Mouse (Mus musculus) gonadal fat pad, adult 2 months (tissue): ENCODE results near the gene Syt17. TPM values are rescaled to one million over a fixed set of nuclear protein-coding genes. Genes with fewer than 3 reads are reported as not detected.

Experiments used
- DNase-seq: peaks from one replicate; pipeline ENCODE4 v3.0.0-alpha.2; 2012; ENCODE audit warnings: low read depth
- polyA plus RNA-seq: library from polyadenylated mRNA; depleted of rRNA; stranded (reverse); fragments of >200 nt; gene quantifications from 2 replicates; pipeline ENCODE4 v1.2.3, GENCODE M21; 2012

Syt17 gene
- polyA plus RNA-seq, 1 experiment = 0.62 TPM

DNA sequence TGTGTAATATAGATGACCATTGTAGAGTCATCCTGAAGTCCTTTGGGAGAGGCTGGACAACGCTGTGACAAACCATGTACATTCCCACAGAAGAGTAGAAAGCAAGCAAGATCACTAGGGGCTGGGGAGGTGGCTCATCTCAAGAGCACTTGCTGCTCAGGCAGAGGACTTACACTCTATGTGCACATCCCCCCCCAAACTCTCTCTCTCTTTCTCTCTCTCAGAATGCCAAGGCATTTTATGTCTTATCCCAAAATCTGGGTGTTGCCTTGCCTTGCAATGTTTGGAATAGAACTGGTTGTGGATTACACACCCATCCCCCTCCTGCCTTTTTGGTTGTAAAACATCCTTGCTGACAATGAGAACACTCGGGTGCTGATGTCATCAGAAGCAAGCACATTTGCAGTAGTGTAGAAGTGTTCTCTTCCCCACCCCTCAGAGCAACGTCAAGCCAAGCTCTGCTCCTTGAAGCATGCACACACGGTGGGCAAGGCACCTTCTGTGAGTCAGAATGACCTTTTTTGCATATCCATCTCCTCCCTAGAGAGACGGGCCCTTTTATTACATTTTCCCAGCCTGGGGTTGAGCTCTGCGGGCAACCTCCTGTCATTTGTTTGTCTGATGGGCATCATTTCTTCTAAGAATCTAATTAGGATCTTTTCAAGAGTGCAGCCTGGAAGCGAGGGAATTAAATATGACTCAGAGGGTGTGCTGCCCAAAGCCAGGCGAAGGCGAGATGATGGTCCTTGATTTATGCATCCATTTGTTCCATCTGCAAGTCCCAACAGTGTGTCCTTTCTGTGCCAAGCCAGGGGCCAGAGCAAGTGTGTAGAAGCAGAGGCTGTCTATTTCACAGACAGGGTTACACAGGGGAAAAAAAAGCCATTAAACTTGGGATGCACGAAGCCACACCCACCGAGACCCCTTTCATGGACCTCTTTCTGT, 15.1 kb upstream of the Syt17 start:
- no peak for DNase-seq

DNA sequence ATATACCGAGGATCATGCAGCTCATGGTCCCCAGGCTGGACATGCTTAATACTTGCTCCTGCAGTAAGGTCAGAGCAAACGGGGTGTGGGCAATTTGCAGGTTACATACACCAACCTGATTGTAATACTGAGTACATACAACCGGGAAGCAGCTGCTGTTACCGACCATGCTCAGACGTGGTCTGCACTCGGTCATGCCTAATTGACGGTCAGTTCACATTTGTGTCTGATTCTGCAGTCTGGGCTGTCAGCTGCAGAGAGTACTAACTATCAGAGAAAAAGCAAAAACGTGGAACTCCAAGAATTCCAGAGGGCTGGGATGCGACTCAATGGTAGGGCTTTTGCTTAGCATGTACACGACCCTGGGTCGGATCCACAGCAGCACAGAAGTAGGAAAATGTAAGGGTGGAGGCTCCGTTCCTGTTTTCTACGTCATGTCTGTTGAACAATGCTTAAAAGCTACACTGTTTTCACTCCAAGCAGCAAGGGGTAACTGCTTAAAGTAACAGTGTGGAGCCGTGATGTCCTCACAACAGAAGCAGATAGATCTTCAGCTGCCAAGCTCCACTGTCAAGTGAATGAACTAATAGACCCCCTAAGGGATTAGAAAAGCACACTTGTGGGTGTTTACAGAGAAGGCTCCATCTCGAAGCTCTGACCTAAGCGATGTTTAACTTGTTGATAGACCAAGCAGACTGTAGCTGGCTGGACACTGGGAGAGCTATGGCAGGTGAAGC, 13.5 kb upstream of the Syt17 start:
- no peak for DNase-seq

DNA sequence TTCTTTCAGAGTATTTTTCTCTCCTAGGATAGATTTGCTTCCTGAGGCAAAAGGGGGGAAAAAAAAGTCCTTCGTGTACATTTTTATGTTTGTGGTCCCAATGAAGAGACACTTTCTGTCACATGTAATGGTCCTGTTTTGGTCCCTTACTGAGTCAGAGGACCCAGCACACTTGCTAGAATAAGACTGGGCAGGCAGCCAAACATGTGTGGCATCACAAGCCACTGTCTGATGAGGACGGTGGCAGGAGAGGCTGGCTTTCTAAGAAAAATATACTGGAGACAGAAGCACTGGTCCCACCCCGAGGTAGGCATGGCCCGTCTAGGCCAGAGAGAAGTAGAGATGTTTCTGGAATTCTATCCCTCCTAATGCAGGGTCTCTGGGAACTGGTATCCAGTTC, 5.7 kb upstream of the Syt17 start:
- no peak for DNase-seq

DNA sequence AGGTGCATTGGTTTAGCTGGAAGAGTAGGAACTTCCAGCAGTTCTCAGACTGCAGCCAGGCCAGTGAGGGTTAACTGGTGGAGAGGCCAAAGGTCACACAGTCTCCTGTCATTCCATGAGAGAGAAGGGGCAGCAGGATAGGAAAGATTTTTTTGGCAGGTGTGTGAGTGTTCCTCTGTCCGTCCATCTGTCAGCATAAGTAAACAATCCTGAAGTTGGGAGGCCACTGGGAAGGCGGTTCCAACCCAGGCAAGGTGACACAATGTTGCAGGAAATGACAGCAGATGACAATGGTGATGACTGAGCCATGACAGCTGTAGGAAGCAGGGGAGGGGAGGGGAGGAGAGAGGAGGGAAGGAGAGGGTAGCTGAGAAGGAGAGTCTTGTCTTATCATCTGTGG, 4.9 kb upstream of the Syt17 start:
- no peak for DNase-seq

DNA sequence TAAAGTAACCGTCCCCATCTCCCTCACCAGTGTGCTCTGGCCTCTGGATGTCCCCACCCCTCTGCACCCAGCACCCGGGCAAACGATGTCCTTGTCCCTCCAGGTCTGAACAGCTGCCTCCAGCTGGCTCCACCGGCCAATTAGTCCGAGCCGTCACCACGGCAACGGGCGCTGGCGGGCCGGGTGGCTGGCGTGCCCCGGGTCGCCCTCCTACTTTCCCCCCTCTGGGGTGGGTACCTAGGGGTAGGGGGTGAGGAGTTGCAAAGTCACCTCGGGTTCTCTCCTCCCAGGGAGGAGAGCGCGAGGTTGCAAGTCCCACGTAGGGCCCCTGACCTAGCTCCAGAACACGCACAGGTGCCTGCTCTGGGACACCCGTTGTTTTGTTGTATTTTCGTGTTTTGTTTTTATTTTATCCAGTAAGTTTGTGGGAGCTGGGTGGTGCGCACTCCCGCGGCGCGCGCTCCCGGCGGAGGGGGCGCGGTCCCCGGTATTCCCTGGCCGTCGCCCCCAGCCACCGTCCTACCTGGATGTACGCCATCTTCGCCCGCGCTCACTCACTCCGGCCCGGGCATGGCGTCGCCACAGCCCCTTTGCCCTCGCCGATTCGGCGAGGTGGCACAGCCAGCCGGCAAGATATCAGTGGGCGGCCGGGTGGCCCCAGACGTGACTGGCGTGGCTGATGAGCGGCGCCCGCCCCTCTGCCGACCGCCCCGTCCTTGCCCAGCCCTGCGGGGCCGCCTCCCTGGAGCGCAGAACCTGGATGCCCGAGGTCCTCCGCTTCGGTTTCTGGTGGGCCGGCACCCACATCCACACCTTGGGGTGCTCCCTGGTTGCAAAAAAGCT, 510 bp downstream of the Syt17 start:
- DNase-seq = no peak

DNA sequence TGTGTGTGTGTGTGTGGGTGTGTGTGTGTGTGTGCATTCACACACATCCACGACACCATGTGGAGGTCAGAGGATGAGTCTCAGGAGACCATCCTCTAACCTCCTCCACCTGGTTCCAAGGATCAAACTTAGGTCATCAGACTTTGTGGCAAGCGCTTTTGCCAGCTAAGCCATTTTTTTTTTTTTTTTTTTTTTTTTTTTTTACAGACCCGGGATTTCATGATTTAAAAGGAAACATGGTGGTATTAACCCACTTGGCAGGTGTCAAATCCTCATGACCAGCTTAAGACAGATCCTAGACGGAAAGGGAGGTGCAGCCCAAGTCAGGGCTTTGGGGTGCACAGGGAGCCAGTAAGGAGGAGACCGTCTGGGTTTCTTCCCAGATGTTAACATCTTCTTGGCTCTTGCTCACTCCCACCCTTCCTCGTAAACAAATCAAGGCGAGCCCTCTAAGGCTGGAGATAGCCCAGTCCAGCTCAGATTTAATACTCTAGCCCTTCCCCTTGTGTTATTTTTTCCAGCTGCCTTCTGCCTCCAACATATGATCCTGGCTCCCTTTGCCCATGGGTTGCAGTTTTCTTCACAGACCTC, 4.0 kb downstream of the Syt17 start:
- DNase-seq = no peak

DNA sequence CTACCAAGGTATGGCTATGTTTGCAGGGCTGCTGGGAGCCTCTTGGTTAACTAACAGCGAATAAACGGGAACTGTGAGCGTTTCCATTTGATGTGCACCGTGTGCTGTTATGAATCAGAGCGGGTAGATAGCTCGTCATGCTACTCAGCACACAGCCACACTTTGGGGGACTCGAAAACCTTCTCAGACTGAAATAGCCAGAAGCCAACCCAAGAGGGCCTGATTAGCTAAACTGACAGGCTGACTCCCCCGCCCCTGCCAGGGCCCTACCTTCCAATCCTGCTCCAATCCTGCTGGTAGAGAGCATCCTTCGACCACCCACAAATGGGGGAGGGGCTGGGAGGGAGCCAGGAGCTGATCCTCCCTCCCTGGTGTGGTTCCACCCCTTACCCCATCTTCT, 4.7 kb downstream of the Syt17 start:
- DNase-seq = no peak

DNA sequence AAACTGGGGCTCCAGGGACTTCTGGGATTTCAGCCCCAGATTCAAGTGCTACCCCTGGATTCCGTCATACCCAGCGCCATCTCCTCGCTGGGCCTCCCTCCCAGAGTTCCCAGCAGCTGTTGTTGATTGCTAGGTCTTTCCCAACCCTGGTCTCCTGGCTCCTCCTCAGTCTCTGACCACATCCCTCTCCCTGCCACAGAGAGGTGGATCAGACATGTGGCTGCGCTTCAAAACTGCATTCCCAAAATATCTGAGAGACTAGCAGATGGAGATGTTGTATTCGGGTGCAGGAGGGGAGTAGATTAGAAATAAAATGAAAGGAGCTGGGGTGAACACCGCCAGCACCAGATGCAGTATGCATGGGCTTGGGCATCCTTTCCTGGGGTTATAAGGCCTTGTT, 6.5 kb downstream of the Syt17 start:
- no peak for DNase-seq

DNA sequence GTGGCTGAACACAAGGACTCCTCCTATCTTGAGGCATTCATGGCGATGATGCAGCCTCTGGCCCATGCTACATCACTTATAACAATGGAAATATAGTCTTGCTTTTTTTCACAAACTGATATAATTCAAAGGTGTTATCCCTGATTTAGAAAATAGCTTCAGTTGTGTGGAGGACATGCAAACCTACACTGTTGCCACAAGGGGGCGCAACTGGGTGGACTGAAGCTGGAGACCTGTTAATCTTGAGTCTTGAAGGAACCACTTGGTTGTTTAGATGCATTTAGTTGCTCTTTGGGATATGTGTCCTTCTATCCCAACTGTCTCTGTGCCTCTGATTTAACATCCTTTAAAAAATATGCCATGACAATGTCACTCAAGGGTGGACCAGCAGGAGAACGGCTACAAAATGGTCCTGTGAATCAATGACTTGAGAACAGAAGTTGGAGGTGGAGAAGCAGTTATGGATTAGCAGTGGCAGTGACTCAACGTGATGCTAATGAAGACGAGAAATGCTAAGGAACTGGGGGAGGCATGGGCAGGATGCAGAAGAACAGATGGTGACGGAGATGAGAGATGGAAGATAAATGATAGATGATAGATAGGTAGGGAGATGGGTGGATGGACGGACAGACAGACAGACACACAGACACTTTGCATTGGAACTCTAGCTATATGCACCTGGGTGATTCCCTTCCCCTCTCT, 10.8 kb downstream of the Syt17 start:
- no peak for DNase-seq

DNA sequence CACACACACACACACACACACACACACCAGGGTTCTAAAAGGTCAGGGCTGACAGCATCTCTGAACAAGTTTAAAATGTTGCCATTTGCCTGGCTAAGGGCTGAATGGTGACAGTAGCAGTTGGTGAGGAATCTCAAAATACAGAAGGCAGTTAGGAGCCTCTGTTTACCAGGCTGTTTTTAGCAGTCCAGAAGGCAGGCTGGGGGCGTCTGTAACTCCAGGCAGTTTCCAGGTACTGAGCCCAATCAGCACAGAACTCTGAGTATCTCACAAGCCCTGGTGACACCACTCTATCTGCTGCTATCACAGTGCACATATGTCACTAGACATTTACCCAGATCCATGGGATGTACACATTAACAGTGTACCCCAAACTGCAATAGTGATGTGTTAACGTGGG, 19.1 kb downstream of the Syt17 start:
- no peak for DNase-seq

DNA sequence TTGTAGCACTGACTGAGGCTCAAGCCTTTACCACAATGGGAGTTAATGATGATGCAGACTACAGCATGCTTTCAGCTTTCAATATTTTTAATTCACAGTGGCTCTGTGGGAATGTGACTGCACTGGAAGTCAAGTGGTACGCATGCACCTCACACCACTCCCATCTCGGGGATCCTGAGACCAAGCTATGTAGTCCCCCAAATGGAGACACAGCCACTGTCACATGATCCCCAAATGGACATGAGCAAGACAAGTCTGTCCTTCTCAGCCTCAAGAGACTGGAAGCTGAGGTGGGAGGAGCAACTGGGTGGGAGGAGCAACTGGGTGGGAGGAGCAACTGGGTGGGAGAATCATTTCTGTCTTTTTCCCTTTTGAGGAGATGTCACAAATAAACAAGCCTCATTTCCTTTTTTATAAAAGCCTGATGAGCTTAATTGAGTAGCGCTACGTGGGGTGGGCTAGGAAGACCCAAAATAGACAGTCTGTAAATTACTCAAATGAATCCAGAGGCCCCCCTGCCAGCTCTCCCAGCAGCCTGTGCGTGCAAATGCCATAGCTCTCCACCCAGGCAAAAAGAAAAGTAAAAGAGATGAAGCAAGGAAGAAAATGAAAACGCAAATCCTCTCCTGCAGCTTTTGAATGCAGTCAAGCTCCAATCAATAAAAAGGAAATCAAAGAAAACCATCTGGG, 28.4 kb downstream of the Syt17 start:
- DNase-seq = no peak

DNA sequence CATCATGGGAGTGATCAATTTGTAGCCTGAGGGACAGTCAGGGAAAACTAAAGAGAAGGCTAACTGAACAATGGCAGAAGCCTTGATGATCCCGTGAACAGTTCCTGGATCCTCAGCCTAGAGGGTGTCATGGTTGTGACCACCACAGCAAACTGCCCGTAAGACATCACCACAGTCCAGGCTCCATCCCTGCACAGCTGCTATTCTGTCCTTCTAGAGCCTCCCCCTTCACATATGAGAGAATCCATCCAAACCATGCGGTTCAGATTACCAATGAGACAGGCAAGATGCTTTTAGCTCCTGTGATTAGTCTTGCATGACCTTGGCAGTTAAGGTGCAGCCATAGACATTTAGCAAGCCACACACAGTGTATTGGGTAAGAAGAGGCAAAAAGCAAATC, 33.8 kb downstream of the Syt17 start:
- no peak for DNase-seq

DNA sequence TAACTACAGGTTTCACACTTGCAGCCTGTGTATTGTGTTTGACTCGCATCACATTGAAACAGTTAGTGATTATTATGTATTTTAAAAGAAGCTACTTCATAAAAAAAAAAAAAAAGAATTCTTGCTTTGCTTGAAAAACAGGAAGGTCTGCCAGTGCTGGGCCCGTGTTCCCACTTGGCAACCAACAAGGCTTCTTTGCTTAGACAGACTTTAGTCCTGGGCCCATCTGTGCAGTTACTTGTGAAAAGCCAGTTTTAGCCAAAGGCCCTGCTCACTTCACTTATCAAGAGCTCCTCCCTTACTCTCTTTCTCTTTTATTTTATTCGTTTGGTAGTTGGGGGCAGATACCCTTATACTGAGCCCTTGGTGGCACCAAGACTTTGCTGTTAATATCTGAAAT, 36.1 kb downstream of the Syt17 start:
- DNase-seq = no peak

DNA sequence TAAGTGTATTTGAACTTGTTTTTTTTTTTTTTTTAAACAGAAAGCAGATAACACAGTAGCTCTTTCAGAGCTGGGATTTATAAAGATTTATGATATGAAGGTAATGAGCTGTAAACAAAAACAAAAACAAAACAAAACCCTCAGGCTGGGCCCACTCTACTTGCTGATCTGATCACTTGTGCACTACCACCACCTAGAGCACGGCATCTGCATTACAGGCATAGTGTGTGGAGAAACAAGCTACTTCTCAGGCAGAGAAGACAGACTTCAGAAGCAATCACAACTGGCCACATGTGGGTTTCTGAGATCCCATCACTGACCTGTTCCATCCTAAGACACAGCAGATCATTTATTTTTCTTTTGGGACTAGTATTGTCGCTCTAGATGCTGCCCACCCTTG, 38.6 kb downstream of the Syt17 start:
- DNase-seq = no peak

DNA sequence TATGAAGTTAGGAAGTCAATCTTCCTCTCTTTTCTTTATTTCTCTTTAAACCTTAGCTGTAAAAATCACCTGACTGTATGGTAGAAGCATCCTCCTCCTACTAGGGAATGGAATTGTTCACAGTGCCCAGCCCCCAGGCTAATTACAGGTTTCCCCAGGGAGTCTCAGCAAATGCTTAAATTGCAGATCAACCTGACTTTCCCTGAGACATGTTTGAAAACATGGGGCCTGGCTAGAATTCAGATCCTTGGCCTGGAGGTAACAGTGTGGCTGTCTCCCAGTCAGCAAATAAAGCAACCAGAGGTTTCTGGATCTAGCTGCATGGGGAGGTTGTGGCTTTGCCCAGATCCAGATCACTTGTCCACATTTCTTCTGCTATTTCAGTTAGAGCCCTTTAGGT, 42.8 kb downstream of the Syt17 start:
- no peak for DNase-seq

DNA sequence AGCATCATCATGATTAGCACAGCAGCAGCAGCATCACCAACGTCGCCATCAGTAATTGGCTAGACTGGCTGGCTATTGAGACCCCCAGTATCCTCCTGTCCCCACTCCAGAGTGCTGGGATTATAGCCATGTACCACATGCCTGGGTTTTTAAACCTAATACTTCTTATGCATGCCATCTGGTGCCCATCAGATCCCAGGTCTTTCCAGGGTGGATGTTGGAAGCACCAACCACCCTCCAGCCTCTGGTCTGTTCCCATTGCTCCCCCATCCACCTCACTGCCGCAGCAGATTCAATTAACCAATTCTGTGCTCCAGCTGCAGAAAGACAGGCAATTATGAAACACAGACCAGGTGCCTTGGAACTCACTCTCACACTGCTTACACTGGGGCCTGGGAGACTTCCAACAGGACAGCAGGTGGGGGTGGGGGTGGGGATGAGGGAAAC, 45.4 kb downstream of the Syt17 start:
- DNase-seq = no peak

DNA sequence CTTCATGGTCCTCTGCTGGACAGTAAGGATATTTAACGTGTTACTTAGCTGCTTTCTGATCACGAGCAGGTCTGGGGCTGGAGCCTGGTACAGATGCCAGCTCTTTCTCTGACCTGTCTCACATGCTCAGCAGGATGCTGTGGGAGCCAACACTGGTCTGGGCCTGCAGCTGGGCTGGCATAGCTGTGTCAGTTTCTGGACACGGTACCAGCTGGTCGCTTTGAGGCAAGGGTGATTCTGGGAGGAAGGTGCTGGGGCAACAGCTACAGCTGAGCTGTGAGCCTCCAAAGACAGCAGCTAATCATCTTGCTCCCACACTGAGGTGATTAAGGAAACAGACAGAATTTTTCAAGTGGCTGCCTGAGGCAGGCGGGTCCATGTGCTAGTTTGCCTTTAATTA, 46.1 kb downstream of the Syt17 start:
- no peak for DNase-seq

DNA sequence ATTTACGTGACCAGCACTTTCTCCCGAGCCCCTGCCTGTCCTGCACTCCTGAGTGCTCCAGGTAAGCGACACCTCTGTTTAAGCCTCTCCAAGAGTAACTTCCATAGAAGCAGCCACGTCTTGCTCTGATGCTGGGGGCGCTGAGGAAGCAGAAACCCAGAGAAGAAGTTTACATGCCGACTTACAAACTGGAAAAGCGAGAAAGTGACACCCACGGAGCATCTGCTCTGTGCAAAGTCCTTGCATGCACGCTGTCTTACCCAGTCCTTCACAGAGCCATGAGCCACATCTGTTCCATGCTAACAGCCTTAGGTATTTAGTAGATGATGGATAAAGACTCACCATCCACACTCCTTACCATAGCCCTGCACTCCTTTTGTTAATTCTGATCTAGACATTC, 48.3 kb downstream of the Syt17 start:
- no peak for DNase-seq

DNA sequence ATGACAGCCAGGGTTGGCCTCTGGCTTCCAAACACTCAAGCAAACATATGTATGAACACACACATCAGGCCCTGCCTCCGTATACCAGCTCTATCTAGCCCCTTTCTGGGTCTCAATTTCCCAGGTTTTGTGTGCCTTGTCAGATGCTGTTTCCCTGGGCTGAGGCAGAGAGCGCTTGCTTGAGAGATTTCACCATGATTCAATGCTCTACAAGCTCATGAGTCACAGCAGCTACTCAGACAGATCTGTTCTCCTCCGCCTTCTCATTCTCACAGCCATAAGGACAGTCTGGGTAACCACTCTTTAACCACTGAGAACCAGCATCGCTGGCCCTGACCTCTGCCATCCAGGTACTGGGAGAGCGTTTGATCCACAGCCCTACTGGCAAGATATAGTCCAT, 57.3 kb downstream of the Syt17 start:
- DNase-seq = no peak

DNA sequence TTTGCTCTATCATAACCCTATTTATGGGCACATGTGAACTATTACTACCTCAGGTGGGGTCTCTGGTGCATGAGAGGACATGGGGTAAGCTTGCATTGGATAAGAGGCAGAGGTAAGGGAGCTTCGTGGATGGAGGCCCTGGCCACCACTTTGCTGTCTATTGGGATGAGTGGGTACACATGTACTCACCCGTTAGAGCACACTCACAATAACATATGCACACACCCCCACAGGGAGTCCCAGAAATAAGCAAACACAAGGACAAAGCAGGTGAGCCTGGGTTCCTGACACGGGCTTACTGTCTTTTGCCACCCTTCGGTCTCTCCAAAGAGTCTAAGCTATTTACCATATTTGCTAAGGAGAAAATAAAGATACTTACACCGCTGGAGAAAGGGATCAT, 67.0 kb downstream of the Syt17 start:
- DNase-seq = no peak

DNA sequence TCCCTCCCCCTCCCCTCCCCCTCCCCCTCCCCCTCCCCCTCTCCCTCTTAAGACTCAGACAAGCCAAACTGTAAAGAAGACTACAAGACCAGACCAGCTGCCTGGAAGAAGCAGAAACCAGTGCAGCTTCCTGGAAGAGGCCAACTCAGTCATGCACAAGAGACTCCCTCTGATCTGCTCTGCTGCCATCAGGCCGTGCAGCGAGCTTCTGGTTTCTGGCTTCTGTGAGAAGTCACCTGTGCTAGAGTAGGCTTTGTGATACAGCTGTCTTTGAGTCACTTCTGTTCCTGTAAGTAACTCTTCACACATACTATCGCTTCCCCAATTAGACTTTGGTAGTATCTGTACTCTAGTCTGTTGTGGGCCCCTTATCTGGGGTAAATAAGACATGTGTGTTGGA, 68.0 kb downstream of the Syt17 start:
- DNase-seq = no peak
